Mouse (Mus musculus) 3134 (cell line): Measurements from ENCODE around the gene Olfr223.
A peak's percentile ranks its signal among the peaks of the same experiment; 100 is the strongest.
"Not testable (repeated sequence)": the region's sequence is repeated elsewhere in the genome, so short reads cannot be mapped to it uniquely, and the experiment has no call there.

Experiments
- DNase-seq: peaks from one replicate; pipeline ENCODE4 v3.0.0-alpha.2; 2011; ENCODE audit warnings: low spot score; ENCODE audit not compliant: insufficient read length; ENCODE audit errors: extremely low read depth

Olfr223 gene

DNA sequence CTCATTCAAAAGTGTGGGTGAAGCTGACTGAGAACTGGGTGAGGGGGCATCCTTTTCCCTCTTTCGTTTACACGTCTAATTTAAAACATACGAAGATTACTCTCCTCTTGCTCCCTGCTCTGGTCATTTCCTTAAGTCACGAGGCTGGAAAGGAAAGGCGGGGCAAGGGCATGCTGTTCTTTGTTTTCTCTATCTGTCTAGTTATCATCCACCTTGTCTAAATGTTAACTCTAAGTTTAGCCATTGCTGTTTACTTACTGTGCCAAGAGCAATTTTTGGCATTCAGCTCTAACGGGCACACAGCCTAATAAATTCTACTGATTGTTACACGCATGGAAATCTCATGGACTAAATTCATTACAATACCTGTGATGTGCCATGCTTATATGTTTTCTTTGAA, 6.1 kb upstream of the Olfr223 start:
- no peak for DNase-seq

DNA sequence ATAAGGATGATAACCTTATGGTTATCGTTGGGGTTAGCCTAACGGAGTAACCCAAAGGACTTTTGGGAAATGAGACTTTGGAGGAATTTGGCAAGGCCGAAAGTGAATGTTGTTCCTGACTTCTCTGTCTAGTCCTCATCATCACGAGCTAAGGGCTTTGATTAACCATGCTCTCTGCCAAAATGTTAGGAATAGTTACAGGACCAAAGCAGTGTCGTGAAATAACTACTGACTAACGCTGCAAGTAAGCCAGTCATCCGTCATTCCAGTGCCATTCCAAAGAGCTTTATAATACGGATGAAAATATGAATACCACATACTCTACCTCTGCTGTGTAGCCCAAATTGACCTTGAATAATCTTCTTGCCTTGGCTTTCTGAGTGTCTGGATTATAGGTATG, 3.9 kb upstream of the Olfr223 start:
- DNase-seq = peak; percentile 67

DNA sequence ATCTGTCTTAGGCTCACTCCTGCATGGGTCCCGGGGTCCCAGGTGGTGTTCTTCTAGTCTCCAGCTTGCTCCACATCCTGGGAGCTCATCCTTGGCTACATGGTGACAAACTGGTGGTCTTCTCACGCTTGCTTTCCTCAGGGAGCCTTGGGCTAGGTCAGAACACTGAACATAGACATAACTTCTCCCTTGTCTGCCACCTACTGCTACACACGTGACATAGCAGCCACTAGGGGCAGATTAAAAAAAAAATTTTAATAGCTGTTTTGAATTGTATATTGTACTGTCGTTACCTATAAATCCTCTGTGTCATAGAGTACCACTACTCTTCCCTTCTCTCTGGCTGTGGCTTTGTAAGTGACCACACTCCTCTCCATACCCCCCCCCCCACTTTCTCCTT, 3.0 kb upstream of the Olfr223 start:
- no peak for DNase-seq

DNA sequence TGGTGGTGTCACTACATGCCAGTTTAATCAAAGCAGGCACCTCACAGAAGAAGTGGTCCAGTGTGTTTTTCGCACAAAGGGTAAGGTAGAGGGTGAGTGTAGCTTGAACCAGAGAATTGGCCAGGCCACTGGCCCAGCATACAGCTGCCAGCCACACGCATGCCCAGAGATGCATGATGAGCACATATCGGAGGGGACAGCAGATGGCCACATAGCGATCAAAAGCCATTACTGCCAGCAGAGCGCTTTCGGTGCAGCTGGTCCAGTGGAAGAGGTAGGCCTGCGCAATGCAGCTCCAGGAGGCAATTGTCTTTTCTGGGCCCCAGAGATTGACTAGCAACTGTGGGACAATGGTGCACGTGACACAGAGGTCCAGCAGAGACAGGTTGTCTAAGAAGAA, 3.6 kb downstream of the Olfr223 start:
- no peak for DNase-seq

DNA sequence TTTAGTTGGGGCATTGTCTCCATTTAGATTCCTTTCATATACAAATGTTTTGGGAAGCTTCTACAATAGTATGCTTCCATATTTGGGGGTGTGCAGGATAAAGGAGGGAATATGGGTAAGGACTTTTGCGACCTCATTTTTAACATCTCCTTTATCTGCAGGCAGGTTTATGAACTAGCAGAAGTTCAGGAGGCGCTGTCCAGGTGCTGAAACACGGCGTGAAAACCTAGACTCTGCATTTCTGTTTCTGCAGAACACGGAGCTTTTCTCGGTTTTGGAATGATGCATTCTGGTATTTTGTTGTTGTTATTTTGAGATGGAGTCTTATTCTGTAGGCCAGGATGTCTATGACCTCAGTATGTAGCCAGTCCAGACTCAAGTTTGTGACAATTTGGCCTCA, 8.6 kb downstream of the Olfr223 start:
- DNase-seq = no peak

DNA sequence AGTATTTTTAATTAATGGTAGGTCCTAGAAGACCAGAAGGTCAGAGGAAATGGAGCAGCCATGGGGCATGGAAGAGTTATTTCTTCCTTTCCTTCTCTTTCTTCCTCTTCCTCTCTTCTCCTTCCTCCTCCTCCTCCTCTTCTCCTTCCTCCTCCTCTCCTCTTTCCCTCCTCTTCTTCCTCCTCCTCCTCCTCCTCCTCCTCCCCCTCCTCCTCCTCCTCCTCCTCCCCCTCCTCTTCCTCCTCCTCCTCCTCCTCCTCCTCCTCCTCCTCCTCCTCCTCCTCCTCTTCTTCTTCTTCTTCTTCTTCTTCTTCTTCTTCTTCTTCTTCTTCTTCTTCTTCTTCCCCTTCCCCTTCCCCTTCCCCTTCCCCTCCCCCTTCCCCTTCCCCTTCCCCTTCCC, 17.0 kb downstream of the Olfr223 start, which contains the start of gene Olfr222:
Gene Olfr222 (minus strand): TSS at position 101 of the 400 bp plus-strand sequence.
- not testable (repeated sequence) for DNase-seq

DNA sequence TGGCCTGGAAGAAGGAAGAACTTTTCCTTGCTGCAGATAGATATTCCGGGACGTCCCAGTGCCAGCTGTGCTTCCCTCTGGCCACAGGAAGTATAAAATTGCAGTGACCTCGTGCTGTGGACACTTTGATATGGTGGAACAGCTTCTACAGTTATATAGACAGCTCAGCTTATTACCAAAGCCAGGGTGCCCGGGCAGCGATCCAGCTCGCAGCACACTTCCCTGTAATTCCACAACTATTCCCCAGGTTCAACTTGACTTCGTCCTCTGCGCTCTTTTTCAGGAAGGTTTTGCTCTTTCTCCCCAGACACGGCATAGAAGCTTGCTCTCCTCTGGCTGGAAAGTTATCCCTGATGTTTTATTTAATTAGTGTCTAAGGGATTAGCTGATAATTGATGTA, 17.4 kb downstream of the Olfr223 start:
- no peak for DNase-seq

DNA sequence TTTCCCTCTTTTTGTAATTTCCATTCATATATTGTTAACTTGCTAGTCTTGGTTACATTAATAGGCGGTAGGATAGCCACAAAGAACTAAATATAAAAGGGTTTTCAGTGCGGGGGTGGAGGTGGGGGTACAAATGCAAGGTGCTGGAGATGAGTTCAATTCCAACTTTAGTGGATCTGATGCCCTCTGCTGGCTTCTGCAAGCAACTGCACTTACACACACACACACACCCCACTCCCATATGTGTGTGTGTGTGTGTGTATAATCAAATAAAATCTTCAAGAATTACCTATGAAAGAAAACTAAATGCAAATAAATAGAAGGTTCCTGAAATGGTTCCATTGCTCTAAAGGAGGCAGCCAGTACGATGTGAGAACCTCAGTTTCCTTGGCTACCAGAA, 23.8 kb downstream of the Olfr223 start:
- no peak for DNase-seq

DNA sequence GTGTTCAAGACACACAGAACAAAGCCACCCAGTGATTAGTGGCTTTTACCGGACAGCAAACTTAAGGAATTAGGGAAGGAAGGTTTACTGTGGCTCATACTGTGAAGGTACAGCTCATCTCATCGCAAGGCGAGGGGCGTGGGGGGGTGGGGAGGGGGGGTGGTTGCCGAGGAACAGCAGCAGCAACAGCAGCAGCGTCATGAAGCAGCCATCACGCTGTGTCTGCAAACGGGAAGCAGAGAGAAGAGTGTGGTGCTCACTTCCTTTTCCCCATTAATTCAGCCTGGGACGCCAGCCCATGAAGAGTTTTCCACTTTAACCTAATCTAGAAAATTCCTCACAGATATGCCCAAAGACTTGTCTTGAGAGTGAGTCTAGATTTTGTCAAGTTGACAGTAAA, 30.3 kb downstream of the Olfr223 start:
- no peak for DNase-seq

DNA sequence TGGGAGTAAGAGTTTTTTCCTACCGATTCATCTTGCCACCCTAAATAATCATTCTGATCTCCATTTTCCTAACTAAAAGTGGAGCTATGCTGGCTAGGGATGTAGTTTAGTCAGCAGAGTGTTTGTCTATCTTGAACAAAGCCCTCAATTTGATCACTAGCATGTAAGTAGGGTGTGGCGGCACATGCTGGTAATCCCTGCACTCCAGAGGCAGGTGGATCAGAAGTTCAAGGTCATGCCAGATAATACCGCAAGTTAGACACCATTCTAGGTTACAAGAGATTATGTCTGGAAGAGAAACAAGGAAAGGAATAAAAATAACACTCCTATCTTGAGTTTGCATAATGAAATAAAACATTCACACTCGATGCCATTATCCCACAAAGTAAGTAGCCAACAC, 30.8 kb downstream of the Olfr223 start:
- no peak for DNase-seq

DNA sequence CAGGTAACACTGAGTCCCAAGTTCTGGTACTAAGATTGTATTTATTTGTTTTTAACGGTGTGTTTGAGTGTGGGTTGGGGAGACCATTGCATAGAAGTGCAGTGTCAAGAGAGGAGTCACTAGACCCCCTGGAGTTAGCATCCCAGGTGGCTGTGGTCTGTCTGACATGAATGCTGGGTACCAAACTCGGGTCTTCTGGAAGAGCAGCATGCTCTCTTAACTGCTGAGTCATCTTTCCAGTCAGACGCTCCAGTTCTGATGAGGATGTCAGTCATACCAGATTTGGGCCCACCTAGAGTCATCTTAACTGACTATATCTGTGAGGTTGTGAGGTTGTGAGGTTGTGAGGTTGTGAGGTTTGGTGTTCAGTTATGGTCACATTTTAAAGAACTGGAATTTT, 32.2 kb downstream of the Olfr223 start:
- DNase-seq = no peak

DNA sequence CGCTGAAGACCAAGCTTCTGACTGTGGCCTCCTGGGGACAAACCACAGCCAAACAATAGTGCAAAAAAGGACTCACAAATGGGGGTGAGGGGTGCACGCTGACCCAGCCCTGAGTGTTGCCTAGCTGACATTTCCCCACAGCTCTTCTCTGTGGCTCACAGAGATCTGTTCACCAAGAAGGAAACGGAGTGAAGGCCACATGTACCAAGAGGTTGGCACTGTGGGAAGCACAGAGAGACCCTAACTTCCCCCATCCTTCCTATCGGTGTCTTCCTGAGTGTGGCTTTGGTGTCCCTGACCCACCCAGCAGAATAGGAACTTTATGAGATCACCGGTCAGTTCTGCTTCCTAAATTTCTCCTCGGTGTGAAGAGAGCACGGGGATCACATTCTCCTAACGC, 38.6 kb downstream of the Olfr223 start:
- DNase-seq = no peak

DNA sequence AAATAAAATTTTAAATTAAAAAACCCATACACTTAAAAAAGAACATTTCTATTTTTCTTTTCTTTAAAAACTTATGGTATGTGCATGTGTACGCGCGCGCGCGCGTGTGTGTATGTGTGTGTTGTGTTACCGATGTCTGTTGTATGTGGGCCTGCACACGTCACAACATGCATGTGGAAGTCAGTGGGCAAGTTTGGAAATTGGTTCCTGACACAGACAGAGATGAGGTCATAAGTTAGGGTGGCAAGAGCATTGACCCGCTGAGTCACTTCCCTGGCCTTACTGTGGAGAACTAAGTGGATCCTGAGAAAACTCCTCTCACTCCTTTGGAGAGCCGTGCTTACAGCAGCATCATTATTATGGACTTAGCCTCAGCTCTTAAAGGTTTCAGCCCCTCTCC, 39.0 kb downstream of the Olfr223 start:
- DNase-seq = no peak

DNA sequence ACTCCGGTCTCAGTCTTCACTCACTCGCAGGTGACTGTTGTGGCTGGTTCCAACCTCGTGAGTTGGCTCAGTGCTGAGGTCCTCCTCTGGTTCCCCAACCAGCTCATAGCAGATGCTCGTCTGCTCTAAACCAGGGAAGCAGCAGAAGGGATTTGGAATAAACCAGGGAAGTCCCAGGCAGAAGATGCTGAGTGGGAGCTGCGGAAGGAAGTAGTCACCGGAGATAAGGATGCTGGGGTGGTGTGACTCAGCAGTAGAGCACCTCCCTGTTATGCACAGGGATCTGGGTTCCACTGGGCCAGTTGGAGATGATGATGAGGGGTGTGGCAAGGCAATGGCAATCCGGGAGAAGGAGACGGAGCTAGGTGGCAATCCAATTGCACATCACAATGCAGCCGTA, 49.1 kb downstream of the Olfr223 start:
- DNase-seq = no peak

DNA sequence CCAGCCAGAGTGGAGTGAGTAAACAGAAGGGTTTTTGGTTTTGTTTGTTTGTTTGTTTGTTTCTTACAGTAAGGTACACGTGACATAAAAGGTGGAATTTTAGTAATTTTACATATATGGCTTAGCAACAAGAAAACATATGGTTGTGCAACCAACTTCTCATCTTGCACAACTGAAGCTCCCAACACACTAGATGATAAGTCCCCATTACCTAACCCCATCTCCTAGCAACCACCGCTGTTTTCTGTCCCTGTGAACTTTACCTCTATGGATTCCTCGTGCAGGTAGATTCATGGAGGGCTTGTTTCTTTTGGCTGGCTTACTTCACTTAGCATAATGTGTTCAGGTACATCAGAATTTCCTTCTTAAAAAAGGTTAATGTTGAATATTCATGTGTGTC, 49.7 kb downstream of the Olfr223 start:
- no peak for DNase-seq

DNA sequence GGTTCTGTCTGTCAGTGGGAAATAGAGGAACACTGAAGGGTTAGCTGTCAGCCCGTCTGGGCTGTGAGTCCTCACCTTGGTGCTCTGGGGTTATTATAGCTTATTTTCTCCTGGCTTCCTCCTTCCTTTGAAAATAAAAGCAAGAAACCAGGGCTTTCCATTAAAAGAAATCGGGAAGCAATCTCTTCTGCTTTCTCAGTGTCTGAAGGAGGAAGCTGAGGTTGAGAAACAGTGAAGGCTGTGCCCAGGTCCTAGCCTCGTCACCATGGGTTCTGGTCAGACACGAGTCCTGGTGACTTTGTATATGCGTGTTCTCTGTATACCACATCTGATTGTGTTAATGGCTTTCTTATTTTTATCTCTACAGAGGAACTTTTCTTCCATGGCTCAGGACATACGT, 50.6 kb downstream of the Olfr223 start:
- no peak for DNase-seq

DNA sequence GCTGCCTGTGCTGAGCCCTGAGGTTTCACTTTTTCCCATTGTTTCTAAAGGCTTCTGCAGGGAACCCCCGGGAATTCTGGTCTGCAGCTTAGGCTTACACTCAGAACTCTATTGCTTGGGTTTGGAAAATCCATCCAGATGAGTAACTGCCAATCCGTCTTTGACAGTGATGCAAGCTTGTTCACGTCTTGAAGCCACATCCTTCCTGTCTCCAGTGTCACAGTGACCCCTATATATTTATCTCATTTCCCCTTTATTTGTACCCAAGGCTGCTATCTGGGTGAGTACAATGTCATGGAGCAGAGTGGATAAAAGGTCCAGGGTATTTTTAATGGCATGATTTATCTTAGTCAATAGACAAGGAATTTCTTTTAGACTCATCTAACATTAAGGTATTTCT, 51.8 kb downstream of the Olfr223 start, which contains the start of gene Nlrp3:
Gene Nlrp3 (plus strand): TSS at position 245 of the 400 bp plus-strand sequence.
- DNase-seq = no peak

DNA sequence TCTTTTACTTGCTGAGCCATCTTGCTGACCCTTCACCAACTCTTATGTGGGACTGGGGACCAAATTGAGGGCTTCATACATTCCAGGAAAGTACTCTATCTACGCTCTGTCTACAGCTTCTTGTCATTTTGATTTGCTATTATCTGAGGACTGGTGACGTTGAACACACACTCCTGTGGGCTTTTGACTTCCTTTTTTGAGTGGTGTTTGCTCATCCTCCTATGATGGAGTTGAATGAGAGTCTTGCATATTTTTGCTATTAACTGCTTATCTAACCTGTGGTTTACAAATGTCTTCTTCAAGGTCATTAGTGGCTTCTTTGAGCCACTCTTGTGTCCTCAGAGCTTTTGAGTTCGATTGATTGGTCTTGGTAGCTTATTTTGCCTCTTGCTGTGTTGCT, 53.0 kb downstream of the Olfr223 start:
- DNase-seq = no peak
